Mouse (Mus musculus) adrenal gland, postnatal 4 days (tissue): ENCODE results near the gene Zfp808. TPM values are rescaled to one million over a fixed set of nuclear protein-coding genes. Genes with fewer than 3 reads are reported as not detected.
"Not testable (repeated sequence)": the region's sequence is repeated elsewhere in the genome, so short reads cannot be mapped to it uniquely, and the experiment has no call there.

Experiments
- DNase-seq, 2 experiments: peaks; one replicate each; pipeline ENCODE4 v3.0.0; 2021 to 2022; ENCODE audit warnings: low spot score in 2 of 2, mixed read lengths in 2 of 2
- long read RNA-seq, 2 experiments: library from polyadenylated mRNA; stranded (forward); transcript quantifications; one replicate each; pipeline ENCODE4 v2.0.0; 2021
- total RNA-seq, 2 experiments: library from RNA; stranded (reverse); gene quantifications; 2 replicates each; pipeline ENCODE4 v1.2.3; 2021

The Zfp808 gene
- 10 to 100 TPM in 1 of 2 experiments, 1 to 10 TPM in 1; 9.5 to 14.3 TPM for total RNA-seq
- long read RNA-seq, experiment 1, partial matches to known transcripts, result 0 of 2 reads
- long read RNA-seq, experiment 1, other reads (novel, unspliced or antisense), result 1 of 2 reads
- long read RNA-seq, experiment 2, partial matches to known transcripts, result 0 of 6 reads
- long read RNA-seq, experiment 2, other reads (novel, unspliced or antisense), result 4 of 6 reads

DNA sequence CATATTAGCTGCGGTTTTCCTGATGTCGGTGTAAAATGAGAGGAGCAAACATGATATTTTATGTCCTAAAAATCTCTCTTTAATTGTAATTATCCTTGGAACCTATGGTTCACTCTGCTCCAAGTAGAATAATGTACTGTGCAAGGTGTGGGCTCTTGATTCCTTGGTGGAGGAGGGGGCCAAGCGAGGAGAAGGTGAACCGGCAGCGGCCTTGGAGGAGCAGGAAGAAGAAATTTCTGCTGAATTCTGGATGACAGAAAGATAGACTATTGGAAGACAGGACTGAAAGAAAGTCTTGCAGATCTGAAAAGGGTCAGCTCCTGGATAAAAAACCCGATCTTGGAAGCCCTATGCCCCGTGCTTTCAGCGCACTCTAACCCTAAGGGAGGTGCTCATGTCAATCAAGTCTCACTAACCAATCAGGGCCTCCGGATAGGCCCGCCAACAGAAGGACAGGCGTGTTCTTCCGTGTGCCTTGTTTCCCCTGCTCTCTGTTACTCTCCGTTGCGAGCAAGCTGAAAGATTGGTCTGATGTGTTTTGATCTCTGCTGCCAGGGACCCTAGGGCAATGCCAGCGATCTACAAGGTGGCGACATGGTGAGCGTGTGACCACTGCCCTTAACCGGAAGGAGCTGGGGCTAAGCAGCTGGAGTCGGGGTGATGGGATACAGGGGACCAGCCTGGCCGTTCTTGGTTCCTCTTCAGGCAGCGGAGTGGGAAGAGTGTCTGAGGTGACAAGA, at the start of gene Zfp808:
Gene Zfp808, plus strand, starts transcription at position 455 of the 740 bp plus-strand sequence.
- DNase-seq, result peak in 1 of 2 experiments; percentile 26

- not testable (repeated sequence) for DNase-seq
These were observed 30.9 kb upstream of the Zfp808 start for GRCm38 (mm10) chr13:62098786-62099185.

DNA sequence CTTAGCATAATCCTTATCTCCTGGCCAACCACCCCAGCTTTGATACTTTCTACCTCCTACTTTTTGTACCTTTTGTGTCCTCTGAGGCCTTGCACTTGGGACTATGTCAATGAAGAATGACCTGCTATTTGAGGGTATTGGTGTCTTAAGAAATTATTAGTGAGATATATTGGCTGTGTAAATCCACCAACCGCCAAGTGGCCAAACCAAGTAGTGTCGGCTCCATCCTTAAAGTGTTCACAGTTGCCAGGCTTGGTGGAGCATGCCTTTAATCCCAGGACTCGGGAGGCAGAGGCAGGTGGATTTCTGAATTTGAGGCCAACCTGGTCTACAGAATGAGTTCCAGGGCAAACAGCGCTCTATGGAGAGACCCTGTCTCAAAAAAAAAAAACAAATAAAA, 30.2 kb upstream of the Zfp808 start:
- not testable (repeated sequence) for DNase-seq

DNA sequence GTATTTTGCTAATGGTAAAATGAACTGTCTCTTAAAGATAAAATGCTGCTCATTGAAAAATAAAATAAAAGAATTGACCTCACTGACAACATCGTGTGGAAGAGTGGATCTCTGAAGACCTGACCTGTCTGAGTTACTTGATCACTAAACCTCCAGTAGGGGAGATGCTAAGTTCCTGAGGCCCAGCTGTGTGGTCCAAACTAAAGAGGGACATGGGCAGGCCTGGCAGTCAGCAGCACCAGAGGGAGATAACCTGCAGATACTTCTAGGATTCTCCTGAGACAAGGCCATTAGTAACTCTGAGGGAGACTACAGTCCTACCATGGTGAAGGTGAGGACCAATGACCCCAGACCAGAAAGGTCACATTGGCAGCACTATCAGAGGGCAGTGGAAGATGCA, 27.3 kb upstream of the Zfp808 start:
- DNase-seq, result not testable (repeated sequence)

GRCm38 (mm10) chr13:62115861-62116260, 13.8 kb upstream of the Zfp808 start:
- not testable (repeated sequence) for DNase-seq

DNA sequence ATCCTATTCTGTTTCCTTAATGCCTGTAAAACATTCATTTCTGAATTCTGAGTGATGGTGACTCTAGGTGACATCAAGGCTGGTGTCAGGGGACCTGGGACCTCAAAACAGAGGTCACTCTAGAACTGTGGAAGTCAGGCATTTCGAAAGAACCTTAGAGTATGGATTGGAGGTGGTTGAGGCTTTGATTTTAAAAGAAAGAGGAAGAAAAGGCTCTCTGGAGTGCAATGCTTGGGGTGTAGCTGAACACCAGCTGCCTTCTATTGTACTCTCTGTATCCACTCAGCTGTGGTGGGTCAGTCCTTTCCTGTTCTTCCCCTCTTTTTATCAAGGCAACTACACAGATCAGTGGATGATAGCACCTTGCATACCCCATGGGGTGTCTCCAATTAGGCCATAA, 8.1 kb upstream of the Zfp808 start:
- not testable (repeated sequence) for DNase-seq

DNA sequence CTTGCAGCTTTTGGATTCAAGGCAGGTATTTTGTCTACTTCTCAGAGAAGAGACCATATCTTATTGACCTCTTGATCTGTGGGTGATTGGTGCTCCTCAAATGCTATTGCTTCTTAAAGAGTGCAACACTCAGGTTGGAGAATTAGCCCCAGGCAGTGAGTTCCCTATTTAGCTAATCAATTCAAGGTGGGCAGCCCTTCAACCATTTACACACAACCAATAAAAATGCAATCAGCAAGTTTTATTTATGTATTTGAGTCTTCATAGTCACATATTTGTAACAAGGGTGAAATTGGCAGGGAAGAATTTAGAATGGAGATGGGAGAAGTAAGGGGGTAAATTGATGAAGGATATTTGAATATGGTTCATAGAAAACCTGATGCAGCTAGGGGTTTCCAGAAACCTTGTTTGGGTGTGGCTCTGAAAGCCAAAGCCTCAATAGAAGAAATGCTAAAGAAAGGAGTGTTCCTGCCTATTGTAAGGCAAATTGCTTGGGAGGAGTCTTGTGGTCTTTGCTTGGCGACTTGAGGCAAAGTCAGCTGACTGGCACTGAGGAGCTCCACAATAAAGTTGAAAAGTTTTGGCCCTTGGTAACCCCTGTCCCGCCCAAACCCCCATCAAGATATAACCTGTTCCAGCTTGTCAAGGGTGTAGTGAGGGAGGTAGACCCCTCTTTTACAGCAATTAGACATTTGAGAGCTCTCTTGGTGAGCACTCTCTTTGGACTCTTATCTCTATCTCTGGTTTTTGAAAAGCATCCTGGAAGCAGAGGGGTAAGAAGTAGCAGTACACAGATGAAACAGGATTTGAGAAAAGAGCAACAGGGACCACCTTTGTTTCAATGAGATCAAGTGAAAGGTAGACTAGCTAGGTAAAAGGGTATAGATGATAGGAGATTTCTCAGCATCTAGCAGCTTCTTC, 52.4 kb downstream of the Zfp808 start:
- DNase-seq, result not testable (repeated sequence)

- no peak for DNase-seq
These were observed 115.6 kb downstream of the Zfp808 start for GRCm38 (mm10) chr13:62245264-62245663.

GRCm38 (mm10) chr13:62255226-62255625, 125.5 kb downstream of the Zfp808 start:
- not testable (repeated sequence) for DNase-seq

GRCm38 (mm10) chr13:62263392-62263791, 133.7 kb downstream of the Zfp808 start:
- no peak for DNase-seq
